Comparison of ENCODE assay signal across 12 mouse cellular contexts in the genomic region with DNA sequence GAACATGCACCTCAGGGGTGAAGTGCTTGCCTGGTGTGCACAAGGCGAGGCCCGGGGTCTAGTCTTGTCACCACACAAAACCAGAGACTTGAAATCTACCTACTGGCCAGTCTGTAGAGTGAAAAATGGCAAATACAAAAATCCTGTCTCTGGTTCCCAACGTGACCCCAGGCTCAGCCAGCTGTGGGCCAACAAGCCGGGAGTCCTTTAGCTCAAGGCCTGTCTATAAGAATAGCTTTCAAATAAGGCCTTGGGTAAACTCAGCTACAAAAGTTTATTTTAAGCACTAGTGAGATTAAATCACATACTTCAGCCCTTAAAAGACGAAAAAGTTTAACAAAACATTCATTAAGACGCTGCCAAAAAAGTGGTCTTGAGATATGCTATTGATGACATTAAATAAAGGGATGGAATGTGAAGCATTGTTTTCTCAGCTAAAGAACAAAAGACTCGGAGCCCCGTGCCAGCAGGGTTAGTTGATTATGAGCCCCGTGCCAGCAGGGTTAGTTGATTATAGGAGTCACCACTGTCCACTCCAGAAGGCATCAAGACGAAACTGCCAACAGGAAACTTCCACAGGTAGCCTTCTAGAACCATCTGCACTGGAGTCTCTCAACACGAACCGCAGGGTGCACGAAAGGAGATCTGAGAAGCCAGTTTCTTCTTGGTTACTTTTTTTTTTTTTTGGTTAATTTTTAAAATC.
DNase-seq lines count a peak whose midpoint lies in the region; ATAC-seq and TF ChIP-seq lines count a peak whose summit lies in the region.
"Had no signal": no experiment of that assay in that cellular context is flagged by ENCODE, and none has a peak within 500 bp of the region (broad histone marks: within the 10 kb centered on the region; RNA-seq: fewer than 3 reads in every experiment).

No protein-coding gene starts in this region.

- no peak overlapping the region for H3K4me2 ChIP-seq in embryonic facial prominence, embryonic 14.5 days (ENCODE audit: low read depth, low read length)
- no peak overlapping the region for H3K4me2 ChIP-seq in intestine, embryonic 14.5 days (ENCODE audit: low read length)
- H3K4me2 ChIP-seq in intestine, postnatal 0 days (replicated peaks; ENCODE audit: low read depth), result no peak overlapping the region
- H3K4me2 ChIP-seq in lung, embryonic 14.5 days, result no peak overlapping the region

- peak; percentile 29 for DNase-seq in embryonic facial prominence, embryonic 14.5 days (ENCODE audit: low spot score)
- no peak for DNase-seq in embryonic facial prominence, embryonic 10.5 days (ENCODE audit: low spot score)
- DNase-seq in intestine, embryonic 14.5 days (ENCODE audit: low spot score), result no peak
- peak; percentile 54 for DNase-seq in lung, embryonic 14.5 days
- peak; percentile 9 for DNase-seq in retina, postnatal 1 day
- no peak for DNase-seq in urinary bladder, postnatal 4 days (ENCODE audit: low spot score in 2 of 2)
- DNase-seq in urinary bladder, postnatal 36 days (ENCODE audit: low spot score in 2 of 2), result no peak
- DNase-seq: cerebellum, adult 8-10 months; kidney, adult 18-20 months; layer of hippocampus, adult 9-11 months had no signal

- no peak overlapping the region for H3K4me3 ChIP-seq in embryonic facial prominence, embryonic 14.5 days (ENCODE audit: low read depth, low read length)
- no peak overlapping the region for H3K4me3 ChIP-seq in embryonic facial prominence, embryonic 10.5 days
- no peak overlapping the region for H3K4me3 ChIP-seq in intestine, embryonic 14.5 days (ENCODE audit: low read depth, low read length)
- H3K4me3 ChIP-seq in intestine, postnatal 0 days (ENCODE audit: low read depth, low read length), result no peak overlapping the region
- no peak overlapping the region for H3K4me3 ChIP-seq in lung, embryonic 14.5 days (ENCODE audit: low read depth, low read length)

- H3K9ac ChIP-seq in embryonic facial prominence, embryonic 14.5 days (ENCODE audit: low read depth, low read length), result no peak overlapping the region
- H3K9ac ChIP-seq in intestine, embryonic 14.5 days (ENCODE audit: low read length), result no peak overlapping the region
- H3K9ac ChIP-seq in intestine, postnatal 0 days (ENCODE audit: low read depth, low read length), result no peak overlapping the region
- H3K9ac ChIP-seq in lung, embryonic 14.5 days, result no peak overlapping the region

- H3K27me3 ChIP-seq in embryonic facial prominence, embryonic 14.5 days (replicated peaks; ENCODE audit: control insufficient read depth, insufficient read depth, low read length), result no peaks in the 10 kb centered on the region
- no peaks in the 10 kb centered on the region for H3K27me3 ChIP-seq in embryonic facial prominence, embryonic 10.5 days (replicated peaks; ENCODE audit: low read depth, poor library complexity, severe bottlenecking)
- H3K27me3 ChIP-seq in intestine, embryonic 14.5 days (replicated peaks; ENCODE audit: control insufficient read depth, insufficient read depth, low read length), result no peaks in the 10 kb centered on the region
- H3K27me3 ChIP-seq in intestine, postnatal 0 days (replicated peaks; ENCODE audit: control insufficient read depth, insufficient read depth, low read length), result no peaks in the 10 kb centered on the region
- H3K27me3 ChIP-seq in lung, embryonic 14.5 days (ENCODE audit: insufficient read depth, low read length), result no peaks in the 10 kb centered on the region

- WGBS in embryonic facial prominence, embryonic 14.5 days, result 67% methylated on average over 13 of the region's 13 CpGs
- WGBS in embryonic facial prominence, embryonic 10.5 days, result 73% methylated on average over 13 of the region's 13 CpGs
- 54% methylated on average over 13 of the region's 13 CpGs for WGBS in intestine, embryonic 14.5 days
- 59% methylated on average over 13 of the region's 13 CpGs for WGBS in intestine, postnatal 0 days
- 40% methylated on average over 13 of the region's 13 CpGs for WGBS in lung, embryonic 14.5 days

- ATAC-seq in embryonic facial prominence, embryonic 14.5 days (ENCODE audit: low read depth), result no peak
- no peak for ATAC-seq in intestine, embryonic 14.5 days (replicated peaks; ENCODE audit: low FRiP score, low TSS enrichment, low read depth)
- no peak for ATAC-seq in intestine, postnatal 0 days
- ATAC-seq in lung, embryonic 14.5 days (ENCODE audit: insufficient read depth), result peak; percentile 59; the same call in 1 of the 2 replicates
- ATAC-seq: midbrain, embryonic 16.5 days had no signal

- no peak for TF ChIP-seq CTCF in intestine, postnatal 0 days (IDR thresholded peaks at IDR 0.05; ENCODE audit: low read depth)
- no peak for TF ChIP-seq CTCF in lung, embryonic 14.5 days (IDR thresholded peaks at IDR 0.05; ENCODE audit: low read depth)

- no peaks in the 10 kb centered on the region for H3K4me1 ChIP-seq in embryonic facial prominence, embryonic 14.5 days (ENCODE audit: control insufficient read depth, insufficient read depth, low read length)
- peaks cover 7% of the 10 kb centered on the region; the same call in 1 of the 2 replicates for H3K4me1 ChIP-seq in embryonic facial prominence, embryonic 10.5 days
- H3K4me1 ChIP-seq in intestine, embryonic 14.5 days (replicated peaks; ENCODE audit: control insufficient read depth, insufficient read depth, low read length), result peaks cover 10% of the 10 kb centered on the region; the same call in 1 of the 2 replicates
- peaks cover 19% of the 10 kb centered on the region for H3K4me1 ChIP-seq in intestine, postnatal 0 days (replicated peaks; ENCODE audit: control insufficient read depth, insufficient read depth, low read length)
- H3K4me1 ChIP-seq in lung, embryonic 14.5 days (ENCODE audit: insufficient read depth), result peaks cover 6% of the 10 kb centered on the region; the same call in 1 of the 2 replicates

- no peak overlapping the region for H3K27ac ChIP-seq in embryonic facial prominence, embryonic 14.5 days (replicated peaks; ENCODE audit: low read depth, low read length)
- no peak overlapping the region for H3K27ac ChIP-seq in embryonic facial prominence, embryonic 10.5 days (replicated peaks)
- peak overlapping the region; percentile 20; the same call in 1 of the 2 replicates for H3K27ac ChIP-seq in intestine, embryonic 14.5 days (ENCODE audit: low read depth)
- H3K27ac ChIP-seq in intestine, postnatal 0 days (ENCODE audit: low read depth, low read length), result no peak overlapping the region
- H3K27ac ChIP-seq in lung, embryonic 14.5 days (ENCODE audit: low read depth), result peak overlapping the region; percentile 54; the same call in 1 of the 2 replicates

- no peaks in the 10 kb centered on the region for H3K9me3 ChIP-seq in embryonic facial prominence, embryonic 14.5 days (ENCODE audit: control insufficient read depth, low read length)
- H3K9me3 ChIP-seq in embryonic facial prominence, embryonic 10.5 days, result no peaks in the 10 kb centered on the region
- no peaks in the 10 kb centered on the region for H3K9me3 ChIP-seq in intestine, embryonic 14.5 days (ENCODE audit: control insufficient read depth, low read length)
- H3K9me3 ChIP-seq in intestine, postnatal 0 days (ENCODE audit: control insufficient read depth), result no peaks in the 10 kb centered on the region
- no peaks in the 10 kb centered on the region for H3K9me3 ChIP-seq in lung, embryonic 14.5 days (ENCODE audit: low read depth, low read length)

- peaks cover 5% of the 10 kb centered on the region; the same call in 1 of the 2 replicates for H3K36me3 ChIP-seq in embryonic facial prominence, embryonic 14.5 days (ENCODE audit: control insufficient read depth, insufficient read depth, low read length)
- H3K36me3 ChIP-seq in embryonic facial prominence, embryonic 10.5 days (replicated peaks), result peaks cover 14% of the 10 kb centered on the region; the same call in 1 of the 2 replicates
- peaks cover 4% of the 10 kb centered on the region; the same call in 1 of the 2 replicates for H3K36me3 ChIP-seq in intestine, embryonic 14.5 days (ENCODE audit: control insufficient read depth, insufficient read depth, low read length)
- H3K36me3 ChIP-seq in intestine, postnatal 0 days (ENCODE audit: control insufficient read depth, insufficient read depth), result no peaks in the 10 kb centered on the region; the same call in 1 of the 2 replicates
- no peaks in the 10 kb centered on the region for H3K36me3 ChIP-seq in lung, embryonic 14.5 days (ENCODE audit: insufficient read depth)

Comparison
In these comparisons a context has a peak if more than half of its experiments do, and no peak if none do; other contexts are left out.
1. DNase-seq: peak in embryonic facial prominence, embryonic 14.5 days (single experiment), lung, embryonic 14.5 days (single experiment) and retina, postnatal 1 day (single experiment); none in embryonic facial prominence, embryonic 10.5 days (single experiment), intestine, embryonic 14.5 days (single experiment), urinary bladder, postnatal 4 days (0 of 2) and urinary bladder, postnatal 36 days (0 of 2).
2. H3K27ac ChIP-seq: peak in intestine, embryonic 14.5 days (single experiment) and lung, embryonic 14.5 days (single experiment); none in embryonic facial prominence, embryonic 14.5 days (single experiment), embryonic facial prominence, embryonic 10.5 days (single experiment) and intestine, postnatal 0 days (single experiment).